Mouse (Mus musculus) liver, postnatal 0 days (tissue): ENCODE measurements around the gene Gpr50. TPM values are rescaled to one million over a fixed set of nuclear protein-coding genes. Genes with fewer than 3 reads are reported as not detected.

Source experiments
- ATAC-seq: fragments of 200-750 bp; cut with Nextera tagmentation; 2 replicates; pipeline ENCODE4 v1.8.0; 2017; ENCODE audit warnings: mild to moderate bottlenecking, moderate library complexity
- DNase-seq: peaks from one replicate; pipeline ENCODE4 v3.0.0-alpha.2; 2016
- H3K27ac ChIP-seq: fragments of 300-500 bp; sonication (generic); 2 replicates; pipeline ENCODE4 v1.5.1; 2014; ENCODE audit warnings: antibody characterized with exemption, moderate library complexity, mild to moderate bottlenecking, low read depth
- H3K27me3 ChIP-seq: fragments of 300-500 bp; sonication (generic); 2 replicates; pipeline ENCODE4 v1.6.1; 2014; ENCODE audit warnings: low read length, control low read depth, mixed read lengths; ENCODE audit not compliant: insufficient read depth
- H3K36me3 ChIP-seq: fragments of 300-500 bp; sonication (generic); replicated peaks from 2 replicates; pipeline ENCODE4 v1.6.1; 2014; ENCODE audit warnings: mild to moderate bottlenecking, control low read depth, low read length, moderate library complexity, mixed read lengths; ENCODE audit not compliant: insufficient read depth
- H3K4me1 ChIP-seq: fragments of 300-500 bp; sonication (generic); 2 replicates; pipeline ENCODE4 v1.6.1; 2014; ENCODE audit warnings: antibody characterized with exemption, mild to moderate bottlenecking, control low read depth; ENCODE audit not compliant: insufficient read depth
- H3K4me2 ChIP-seq: fragments of 300-500 bp; sonication (generic); 2 replicates; pipeline ENCODE4 v1.6.1; 2014; ENCODE audit warnings: low read depth, mild to moderate bottlenecking, low read length, moderate library complexity, mixed read lengths
- H3K4me3 ChIP-seq: fragments of 300-500 bp; sonication (generic); 2 replicates; pipeline ENCODE4 v1.5.1; 2014; ENCODE audit warnings: low read depth, low read length
- H3K9ac ChIP-seq: fragments of 300-500 bp; sonication (generic); replicated peaks from 2 replicates; pipeline ENCODE4 v1.6.1; 2014; ENCODE audit warnings: mild to moderate bottlenecking, moderate library complexity
- H3K9me3 ChIP-seq: fragments of 300-500 bp; sonication (generic); 2 replicates; pipeline ENCODE4 v1.6.1; 2016; ENCODE audit warnings: mild to moderate bottlenecking, control low read depth, low read length, mixed read lengths
- CTCF ChIP-seq: sonication (generic); IDR thresholded peaks from 2 replicates; pipeline ENCODE4 v1.5.1; 2016; ENCODE audit warnings: antibody characterized with exemption, low read depth
- EP300 ChIP-seq: IDR thresholded peaks from 2 replicates; pipeline ENCODE4 v1.6.1; 2016; ENCODE audit warnings: antibody characterized with exemption, low read depth, mild to moderate bottlenecking
- WGBS: fragments of 180-500 bp; shearing (Covaris S2); extraction: QIAGEN DNeasy Blood & Tissue Kit; methylation state at CpG from one replicate; pipeline ENCODE4 v1.1.7; 2014; ENCODE audit not compliant: insufficient replicate concordance; 5-methylcytosine and 5-hydroxymethylcytosine counted together
- polyA plus RNA-seq: library from polyadenylated mRNA; unstranded; fragments of >200 nt; fragmentation: Nextera tagmentation; extraction: Ambion mirVana; gene quantifications from 2 replicates; pipeline ENCODE4 v1.2.1, GENCODE M21; 2015

Gpr50 gene
- polyA plus RNA-seq, 1 experiment from 2014 or later: not detected

- DNase-seq (no peak), ATAC-seq (no peak)
- H3K4me2 ChIP-seq: no peak overlapping the region
- H3K9me3 ChIP-seq: no peaks in the 10 kb centered on the region
- H3K27me3 ChIP-seq: no peaks in the 10 kb centered on the region
- H3K27ac ChIP-seq: no peak overlapping the region
- 6% methylated on average over 1 of the region's 1 CpGs for WGBS
- no peaks in the 10 kb centered on the region for H3K4me1 ChIP-seq
- no peaks in the 10 kb centered on the region for H3K36me3 ChIP-seq
- no peak overlapping the region for H3K9ac ChIP-seq
- no peak overlapping the region for H3K4me3 ChIP-seq
- TF ChIP-seq EP300 (no peak), CTCF (no peak)
Measured at GRCm38 (mm10) chrX:71648434-71648833, 15.0 kb upstream of the Gpr50 start.

GRCm38 (mm10) chrX:71648848-71649454 lies 14.5 kb upstream of the Gpr50 start:
- Histone ChIP-seq H3K4me1 (no peaks in the 10 kb centered on the region), H3K36me3 (no peaks in the 10 kb centered on the region), H3K4me2 (no peak overlapping the region), H3K9me3 (no peaks in the 10 kb centered on the region), H3K27ac (no peak overlapping the region), H3K27me3 (no peaks in the 10 kb centered on the region), H3K4me3 (no peak overlapping the region), H3K9ac (no peak overlapping the region)
- peak; percentile 18 for DNase-seq
- WGBS: 42% methylated on average over 6 of the region's 6 CpGs
- ATAC-seq: no peak
- peak; percentile 42 for TF ChIP-seq CTCF
- no peak for TF ChIP-seq EP300

GRCm38 (mm10) chrX:71649993-71650392 lies 13.5 kb upstream of the Gpr50 start:
- DNase-seq: no peak
- WGBS: 39% methylated on average over 8 of the region's 8 CpGs

DNA sequence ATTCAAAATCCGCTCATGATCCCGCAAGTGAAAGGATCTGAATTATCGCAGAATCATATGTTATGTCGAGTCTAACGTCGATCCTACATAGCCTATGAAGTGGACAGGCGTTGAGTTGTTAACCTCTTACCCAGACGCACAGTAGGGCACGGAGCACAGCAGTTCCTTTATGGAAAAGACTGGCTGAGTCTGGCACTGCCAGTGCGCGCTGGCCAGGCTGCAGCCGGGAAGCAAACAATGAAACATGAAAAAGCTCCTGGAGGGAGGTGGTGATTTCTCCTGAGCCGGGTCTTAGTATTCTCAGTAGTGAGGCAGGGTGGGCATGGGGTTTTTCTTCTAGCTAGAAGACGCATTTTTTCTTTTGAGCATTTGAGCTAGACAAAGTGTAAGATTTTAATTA lies 1.7 kb upstream of the Gpr50 start:
- H3K4me3 ChIP-seq: no peak overlapping the region
- ATAC-seq (no peak), DNase-seq (no peak)
- no peaks in the 10 kb centered on the region for H3K36me3 ChIP-seq
- no peaks in the 10 kb centered on the region for H3K4me1 ChIP-seq
- no peaks in the 10 kb centered on the region for H3K9me3 ChIP-seq
- H3K27me3 ChIP-seq: peaks cover 56% of the 10 kb centered on the region
- H3K27ac ChIP-seq: no peak overlapping the region
- no peak overlapping the region for H3K4me2 ChIP-seq
- H3K9ac ChIP-seq: no peak overlapping the region
- WGBS: 20% methylated on average over 14 of the region's 14 CpGs
- TF ChIP-seq EP300 (no peak), CTCF (no peak)

More at GRCm38 (mm10) chrX:71649993-71650392, 13.5 kb upstream of the Gpr50 start:
- H3K9me3 ChIP-seq: no peaks in the 10 kb centered on the region
- H3K27me3 ChIP-seq: no peaks in the 10 kb centered on the region
- no peak for ATAC-seq
- no peaks in the 10 kb centered on the region for H3K36me3 ChIP-seq
- no peak overlapping the region for H3K27ac ChIP-seq
- H3K9ac ChIP-seq: no peak overlapping the region
- H3K4me1 ChIP-seq: no peaks in the 10 kb centered on the region
- H3K4me2 ChIP-seq: no peak overlapping the region
- H3K4me3 ChIP-seq: no peak overlapping the region
- TF ChIP-seq EP300 (no peak), CTCF (no peak)

DNA sequence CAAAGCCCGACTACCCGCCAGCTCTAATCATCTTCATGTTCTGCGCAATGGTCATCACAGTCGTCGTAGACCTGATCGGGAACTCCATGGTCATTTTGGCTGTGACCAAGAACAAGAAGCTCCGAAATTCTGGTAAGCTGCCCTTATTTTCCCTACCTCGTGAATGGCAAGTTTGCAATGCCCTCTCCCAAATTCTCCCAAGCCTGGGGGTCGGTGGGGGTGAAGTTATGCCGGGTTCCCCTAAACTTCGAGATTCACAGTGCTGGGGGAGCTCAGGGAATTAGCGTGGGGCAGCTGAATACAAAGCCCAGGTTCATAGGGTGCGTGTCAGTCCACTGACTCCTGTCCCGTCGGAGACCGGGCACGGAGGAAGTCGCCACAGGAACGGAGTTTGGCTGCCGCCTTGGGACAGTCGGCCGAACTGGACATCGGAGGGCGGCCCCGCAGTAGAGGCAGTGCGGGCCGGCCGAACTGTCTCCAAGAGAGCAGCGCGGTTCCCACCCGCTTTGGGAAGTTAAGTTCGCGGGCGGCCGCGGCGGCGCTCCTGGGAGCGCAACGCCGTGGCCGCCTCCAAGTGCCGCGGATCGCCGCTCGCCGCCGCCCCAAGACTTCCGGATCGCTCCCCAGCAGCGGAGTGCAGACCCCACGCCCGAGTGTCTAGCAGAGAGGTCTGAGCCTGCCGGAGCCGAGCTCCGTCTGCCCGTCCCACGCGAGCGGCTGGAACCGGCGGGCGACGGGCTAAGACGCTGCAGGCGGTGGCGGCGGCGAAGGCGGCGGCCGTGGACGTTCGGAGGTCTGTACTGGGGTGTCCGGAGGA lies 612 bp downstream of the Gpr50 start:
- no peaks in the 10 kb centered on the region for H3K4me1 ChIP-seq
- peak overlapping the region; percentile 31; the same call in 1 of the 2 replicates for H3K4me3 ChIP-seq
- whole genome bisulfite sequencing: 20% methylated on average over 72 of the region's 76 CpGs
- ATAC-seq: no peak
- H3K36me3 ChIP-seq: no peaks in the 10 kb centered on the region
- no peaks in the 10 kb centered on the region for H3K9me3 ChIP-seq
- DNase-seq: no peak
- H3K9ac ChIP-seq: no peak overlapping the region
- H3K4me2 ChIP-seq: peak overlapping the region; percentile 47; the same call in 1 of the 2 replicates
- TF ChIP-seq EP300: no peak
- no peak for TF ChIP-seq CTCF
- H3K27ac ChIP-seq: no peak overlapping the region
- peaks cover 59% of the 10 kb centered on the region for H3K27me3 ChIP-seq

GRCm38 (mm10) chrX:71664688-71665026 lies 1.2 kb downstream of the Gpr50 start:
- Histone ChIP-seq H3K4me3 (peak overlapping the region; percentile 31; the same call in 1 of the 2 replicates), H3K9me3 (no peaks in the 10 kb centered on the region), H3K27ac (no peak overlapping the region), H3K4me2 (peak overlapping the region; percentile 47; the same call in 1 of the 2 replicates), H3K4me1 (no peaks in the 10 kb centered on the region), H3K36me3 (no peaks in the 10 kb centered on the region), H3K9ac (no peak overlapping the region), H3K27me3 (peaks cover 59% of the 10 kb centered on the region)
- TF ChIP-seq CTCF (no peak), EP300 (no peak)
- WGBS: 20% methylated on average over 9 of the region's 15 CpGs
- DNase-seq (no peak), ATAC-seq (no peak)
